Mouse (Mus musculus) liver, adult 10 weeks (tissue): ENCODE results near the gene Taok3. TPM values are rescaled to one million over a fixed set of nuclear protein-coding genes. Genes with fewer than 3 reads are reported as not detected.

Experiments
- polyA plus RNA-seq: library from polyadenylated mRNA; stranded (reverse); fragments of 350-450 nt; fragmentation: Illumina TruSeq; extraction: RNeasy Lipid Tissue Mini Kit (QIAGEN cat#74804); gene quantifications from one replicate; pipeline ENCODE4 v1.2.3, GENCODE M21; 2014; ENCODE audit warnings: low read depth, low replicate concordance

The Taok3 gene
- polyA plus RNA-seq, result 19.5 TPM

GRCm38 (mm10) chr5:117119777-117120488 lies at the start of gene Taok3:
Gene Taok3 (plus strand): TSS chr5:117120129.

GRCm38 (mm10) chr5:117115836-117116366 lies 4.0 kb upstream of the Taok3 start, which contains the start of gene Suds3:
Gene Suds3 (minus strand): TSS chr5:117116113.

DNA sequence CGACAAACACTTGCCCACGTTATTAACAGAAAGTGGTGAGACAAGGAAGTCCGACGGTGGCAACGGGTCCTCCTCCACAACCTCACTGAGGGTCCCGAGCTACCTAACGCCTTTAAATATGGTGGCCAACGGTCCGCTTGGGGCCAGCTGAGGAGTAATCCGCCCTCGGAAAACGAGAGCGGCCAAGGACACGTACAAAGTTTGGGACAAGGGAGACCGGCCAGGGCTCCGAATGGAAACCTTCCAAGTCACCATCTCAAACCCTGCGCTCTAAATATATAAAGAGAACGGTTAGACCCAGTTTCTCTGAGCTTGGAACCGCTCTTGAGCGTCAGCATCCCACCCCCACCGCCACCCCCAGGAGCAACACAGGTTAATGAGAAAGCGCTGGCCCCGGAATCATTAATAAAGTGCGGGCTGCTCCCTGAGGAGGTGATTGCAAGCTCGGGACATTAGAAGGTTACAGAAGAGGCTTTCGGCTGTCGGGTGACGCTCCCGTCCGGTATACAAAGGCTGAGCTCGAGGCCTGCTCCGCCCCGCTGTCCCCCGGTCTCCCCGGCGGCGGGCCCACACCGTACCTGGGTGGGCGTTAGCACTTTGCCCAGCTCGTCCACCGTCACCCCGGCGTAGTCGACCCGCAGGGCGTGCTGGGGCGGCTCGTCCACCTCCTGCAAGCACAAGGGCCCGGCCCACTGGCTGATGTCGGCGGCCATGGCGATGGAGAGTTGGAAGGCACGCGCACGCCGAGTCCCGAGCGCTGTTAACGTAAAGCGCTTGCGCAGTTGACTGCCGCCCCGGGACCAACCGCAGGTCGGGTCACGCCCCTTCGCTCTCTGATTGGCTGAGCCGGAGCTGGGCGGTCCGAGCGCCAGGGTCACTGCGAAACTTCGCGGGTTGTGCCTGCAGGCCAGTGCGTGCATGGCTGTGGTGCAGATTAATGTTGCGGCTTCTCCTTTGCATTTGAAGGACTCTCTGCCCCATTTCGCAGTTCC lies 167.2 kb downstream of the Taok3 start, which contains the start of gene Pebp1:
Pebp1 (minus strand) TSS at position 795 of the 992 bp plus-strand sequence.

GRCm38 (mm10) chr5:117318741-117319629 lies 199.1 kb downstream of the Taok3 start, which contains the start of gene Vsig10:
Gene Vsig10 (plus strand): TSS chr5:117319083.

Other genes starting within 250 kb of the Taok3 start
- 28.8 TPM for gene Suds3, start 4.0 kb upstream of the Taok3 start, polyA plus RNA-seq
- gene Pebp1, start 167.5 kb downstream of the Taok3 start, polyA plus RNA-seq, result 38.1 TPM
- gene Vsig10, start 199.0 kb downstream of the Taok3 start, polyA plus RNA-seq, result 1.2 TPM
- gene Wsb2, start 237.2 kb downstream of the Taok3 start, polyA plus RNA-seq, result 10.9 TPM